Mouse (Mus musculus): ENCODE results near the gene Pbx4.

The Pbx4 gene

DNA sequence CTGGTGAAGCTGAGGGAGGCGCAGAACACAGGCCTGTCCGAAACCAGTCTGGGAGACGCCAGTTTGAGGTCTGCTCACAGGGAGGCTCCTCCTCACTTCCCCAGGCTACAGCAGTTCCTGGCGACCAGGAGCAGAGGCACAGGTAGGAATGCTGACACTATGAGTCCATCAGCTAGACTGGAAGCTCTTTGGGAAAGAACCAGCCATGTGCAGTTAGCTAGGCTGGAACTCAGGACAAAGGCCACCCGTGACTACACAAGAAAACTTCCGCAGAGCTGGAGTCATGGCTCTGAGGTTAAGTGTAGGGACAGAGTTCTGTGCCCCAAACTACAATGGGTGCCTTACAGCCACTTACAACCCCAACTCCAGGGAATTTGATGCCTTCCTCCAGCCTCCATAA, 65.6 kb downstream of the Pbx4 start:
- no peak for DNase-seq (ENCODE audit: low spot score in 2 of 2)

- DNase-seq (ENCODE audit: low spot score in 2 of 2): no peak
Observed at GRCm38 (mm10) chr8:69899876-69900275, 67.6 kb downstream of the Pbx4 start.

DNA sequence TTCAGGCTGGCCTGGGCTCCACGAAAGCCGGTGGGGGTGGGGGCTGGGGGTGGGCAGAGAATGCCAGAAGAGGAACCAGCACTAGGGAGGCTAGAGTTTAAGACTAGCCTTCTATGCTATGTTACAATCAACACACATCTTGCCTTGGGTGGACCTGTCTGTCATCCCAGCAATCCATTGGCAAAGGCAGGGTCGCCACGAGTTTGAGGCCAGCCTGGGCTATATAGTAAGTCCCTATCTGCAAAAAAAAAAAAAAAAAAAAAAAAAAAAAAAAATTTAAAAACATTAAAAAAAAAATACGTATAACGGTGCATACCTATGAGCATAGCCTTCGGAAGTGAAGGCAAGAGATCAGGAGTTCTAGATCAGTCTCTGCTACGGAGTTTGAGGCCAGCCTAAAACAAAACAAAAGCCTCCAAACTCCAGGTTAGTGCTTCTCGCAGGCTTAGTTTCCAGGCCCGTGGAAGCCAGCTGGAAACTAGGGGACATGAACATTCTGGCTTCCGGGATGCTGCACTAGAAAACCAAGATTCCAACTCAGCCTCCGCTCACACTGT, 68.7 kb downstream of the Pbx4 start:
- DNase-seq (ENCODE audit: low spot score in 2 of 2): no peak

DNA sequence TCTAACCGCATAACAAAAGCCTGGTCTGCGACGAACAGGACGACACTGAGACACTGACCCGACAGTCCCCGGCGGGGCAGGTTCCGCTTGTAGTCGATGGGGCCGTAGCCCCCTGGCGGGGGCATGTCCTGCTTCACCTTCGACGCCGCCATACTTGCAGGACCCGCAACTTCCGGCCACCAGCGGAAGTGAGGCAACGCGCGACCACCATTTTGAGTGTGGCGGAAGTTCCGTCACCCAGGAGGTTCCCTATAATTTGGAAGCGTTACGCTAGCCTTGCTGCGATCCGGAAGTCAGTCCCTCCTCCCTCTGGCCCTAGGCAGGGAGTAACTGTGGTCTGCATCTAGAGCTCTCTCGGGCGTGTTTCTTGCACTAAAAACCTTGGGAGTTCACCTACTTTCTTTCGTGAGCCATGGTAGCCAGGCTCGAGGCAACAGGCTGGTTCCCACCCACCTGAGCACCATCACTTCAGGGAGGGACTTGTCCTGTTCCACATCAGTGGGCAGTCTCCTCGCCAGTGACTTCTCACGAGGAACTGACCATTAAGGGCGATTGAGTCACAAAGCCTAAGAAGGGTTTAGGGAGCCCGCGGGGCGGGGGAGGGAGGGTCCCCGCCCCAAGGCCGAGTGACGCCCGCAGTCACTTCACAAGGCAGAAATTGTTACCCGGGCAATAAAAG, 69.3 kb downstream of the Pbx4 start:
- peak; percentile 91 to 98 for DNase-seq (ENCODE audit: low spot score in 2 of 2)

DNA sequence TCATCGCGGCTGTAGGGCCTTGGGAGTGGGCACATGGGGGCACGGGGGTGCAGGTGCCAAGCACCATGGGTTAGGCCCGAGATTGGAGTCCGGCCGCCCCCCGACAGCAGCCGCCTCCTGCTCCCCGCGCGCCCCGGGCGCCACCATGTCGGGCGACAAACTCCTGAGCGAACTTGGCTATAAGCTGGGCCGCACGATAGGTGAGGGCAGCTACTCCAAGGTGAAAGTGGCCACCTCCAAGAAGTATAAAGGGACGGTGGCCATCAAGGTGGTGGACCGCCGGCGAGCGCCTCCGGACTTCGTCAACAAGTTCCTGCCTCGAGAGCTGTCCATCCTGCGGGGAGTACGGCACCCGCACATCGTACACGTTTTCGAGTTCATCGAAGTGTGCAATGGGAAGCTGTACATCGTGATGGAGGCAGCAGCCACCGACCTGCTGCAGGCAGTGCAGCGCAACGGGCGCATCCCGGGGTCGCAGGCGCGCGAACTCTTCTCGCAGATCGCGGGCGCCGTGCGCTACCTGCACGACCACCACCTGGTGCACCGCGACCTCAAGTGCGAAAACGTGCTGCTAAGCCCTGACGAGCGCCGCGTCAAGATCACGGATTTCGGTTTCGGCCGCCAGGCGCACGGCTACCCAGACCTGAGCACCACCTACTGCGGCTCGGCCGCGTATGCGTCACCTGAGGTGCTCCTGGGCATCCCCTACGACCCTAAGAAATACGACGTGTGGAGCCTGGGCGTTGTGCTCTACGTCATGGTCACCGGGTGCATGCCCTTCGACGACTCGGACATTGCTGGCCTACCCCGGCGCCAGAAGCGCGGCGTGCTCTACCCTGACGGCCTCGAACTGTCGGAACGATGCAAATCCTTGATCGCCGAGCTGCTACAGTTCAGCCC, 70.1 kb downstream of the Pbx4 start, which contains the start of the genes Tssk6, Ndufa13 and Yjefn3:
Tssk6 (plus strand) TSS at position 22 of the 900 bp plus-strand sequence.
Ndufa13 (minus strand) TSS at position 396 of the 900 bp plus-strand sequence.
Yjefn3 (minus strand) TSS at position 550 of the 900 bp plus-strand sequence.
- DNase-seq (ENCODE audit: low spot score in 2 of 2): no peak

GRCm38 (mm10) chr8:69903063-69903542, 70.8 kb downstream of the Pbx4 start:
- DNase-seq (ENCODE audit: low spot score in 2 of 2): peak; percentile 96 to 98

- no peak for DNase-seq (ENCODE audit: low spot score in 2 of 2)
Observed at GRCm38 (mm10) chr8:69904096-69904495, 71.8 kb downstream of the Pbx4 start.

GRCm38 (mm10) chr8:69906260-69906659, 74.0 kb downstream of the Pbx4 start:
- no peak for DNase-seq (ENCODE audit: low spot score in 2 of 2)

- DNase-seq (ENCODE audit: low spot score in 2 of 2): no peak
Observed at GRCm38 (mm10) chr8:69907106-69907505, 74.8 kb downstream of the Pbx4 start.

- no peak for DNase-seq (ENCODE audit: low spot score in 2 of 2)
Observed at GRCm38 (mm10) chr8:69911917-69912316, 79.6 kb downstream of the Pbx4 start.

GRCm38 (mm10) chr8:69912478-69913074, 80.3 kb downstream of the Pbx4 start:
- DNase-seq (ENCODE audit: low spot score in 2 of 2): no peak

DNA sequence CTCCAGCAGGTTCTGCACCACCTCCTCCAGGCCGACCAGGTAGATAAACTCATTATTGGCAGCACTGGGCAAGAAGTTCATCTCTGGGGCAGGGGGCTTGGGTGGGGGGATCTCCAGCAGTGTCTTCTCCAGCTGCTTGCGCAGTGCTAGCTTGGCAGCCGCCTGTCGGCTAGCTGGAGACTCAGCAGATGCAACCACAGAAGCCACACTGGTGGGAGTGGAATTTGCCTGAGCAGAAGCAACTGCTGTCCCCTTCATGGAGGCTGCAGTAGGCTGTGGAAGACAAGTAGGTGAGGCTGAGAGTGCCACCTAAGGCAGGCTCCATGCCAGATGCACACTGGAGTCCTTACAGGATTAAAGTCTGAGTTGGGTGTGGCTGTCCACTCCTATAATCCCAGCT, 82.2 kb downstream of the Pbx4 start:
- no peak for DNase-seq (ENCODE audit: low spot score in 2 of 2)

DNA sequence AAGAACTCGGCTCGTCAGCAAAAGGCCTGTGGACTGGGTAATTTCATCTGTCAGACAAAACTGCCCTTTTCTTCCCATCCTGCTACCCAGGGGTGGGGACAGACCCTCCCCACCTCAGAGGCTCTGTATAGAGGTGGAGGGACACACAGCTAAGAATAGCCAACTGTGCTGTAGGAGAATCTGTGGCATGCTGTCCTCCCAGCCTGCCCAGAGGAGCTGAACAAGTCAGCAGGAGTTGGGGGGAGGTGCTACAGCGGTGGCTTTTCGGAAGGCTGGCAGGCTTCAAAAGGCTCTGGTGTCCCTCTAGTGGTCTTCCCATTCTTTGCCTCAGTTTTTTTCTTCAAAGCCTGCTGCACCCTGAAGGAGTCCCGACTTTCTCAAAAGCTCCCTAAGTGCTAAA, 83.5 kb downstream of the Pbx4 start:
- DNase-seq (ENCODE audit: low spot score in 2 of 2): no peak

DNA sequence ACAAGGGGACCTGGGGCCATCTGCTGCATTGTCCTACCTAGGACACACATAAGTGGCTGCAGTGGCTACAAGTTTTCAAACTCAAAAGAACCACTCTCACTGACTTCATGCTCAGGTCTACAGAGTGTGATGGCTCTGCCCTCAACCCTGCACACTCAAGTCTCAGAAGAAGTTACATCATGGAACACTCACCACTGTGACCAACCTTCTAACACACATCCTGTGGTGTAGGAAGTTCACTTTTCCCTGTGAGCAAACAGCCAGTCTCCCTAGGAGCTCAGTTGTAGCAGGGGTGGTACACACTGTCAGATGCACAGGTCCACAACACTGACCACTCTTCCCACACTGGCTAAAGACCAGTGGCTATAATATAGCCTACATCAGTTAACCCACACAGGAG, 86.2 kb downstream of the Pbx4 start:
- no peak for DNase-seq (ENCODE audit: low spot score in 2 of 2)

DNA sequence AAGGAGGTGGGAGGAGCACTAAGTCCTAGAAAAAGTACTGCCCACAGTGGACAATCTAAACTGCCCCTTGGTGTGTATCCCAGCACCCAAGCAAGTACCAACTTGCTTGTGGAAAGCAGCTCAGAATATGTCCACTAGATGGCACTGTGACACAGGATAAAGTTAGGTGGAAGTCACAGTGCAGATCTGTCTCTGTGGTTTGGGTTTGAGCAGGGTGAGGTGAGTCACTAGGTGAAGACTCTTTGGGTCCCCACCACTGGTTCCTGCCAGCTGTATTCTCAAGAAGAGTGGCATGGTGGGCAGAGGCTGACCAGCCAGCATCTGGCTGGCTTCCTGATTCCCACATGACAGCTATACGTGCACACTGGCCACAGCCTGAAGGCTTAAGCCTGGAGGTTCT, 86.7 kb downstream of the Pbx4 start:
- DNase-seq (ENCODE audit: low spot score in 2 of 2): peak; percentile 41 to 78

DNA sequence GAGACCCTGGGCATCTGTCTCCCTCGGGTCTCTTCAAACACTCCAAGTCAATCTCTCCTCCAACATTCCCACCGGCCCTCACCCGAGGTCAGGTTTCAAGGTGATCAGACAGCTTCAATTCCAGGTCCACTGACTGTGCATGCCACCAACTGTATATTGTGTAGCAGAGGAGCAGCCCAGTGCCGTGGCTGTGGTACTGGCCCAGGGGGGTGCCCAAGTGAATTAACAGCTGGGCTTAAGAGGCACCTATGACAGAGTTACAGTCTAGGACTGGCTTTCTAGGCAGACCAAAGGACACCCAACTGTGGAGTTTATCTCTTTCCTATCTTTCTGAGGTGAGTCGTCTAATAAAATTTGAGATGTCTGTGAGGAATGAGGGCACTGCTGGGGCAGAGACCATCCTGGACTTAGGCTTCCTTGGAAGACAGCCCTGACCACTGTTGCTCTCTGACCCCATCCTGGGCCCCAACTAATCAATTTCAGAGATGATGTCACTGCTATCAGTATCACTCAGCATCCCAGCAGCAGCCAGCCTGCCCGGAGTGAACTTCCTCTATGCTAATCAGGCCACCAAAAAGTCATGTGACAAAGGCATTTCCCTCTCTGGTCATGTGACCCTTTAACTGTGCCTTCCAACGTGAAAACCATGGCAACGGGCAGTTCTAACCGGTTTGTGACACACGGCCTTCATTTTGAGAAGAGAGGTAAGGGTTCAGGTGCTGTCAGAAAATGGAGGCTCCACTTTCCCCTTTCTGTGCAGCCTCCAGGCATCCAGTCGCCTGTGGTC, 87.8 kb downstream of the Pbx4 start:
- peak in 1 of 2 experiments; percentile 40 for DNase-seq (ENCODE audit: low spot score in 2 of 2)

- DNase-seq (ENCODE audit: low spot score in 2 of 2): no peak
Observed at GRCm38 (mm10) chr8:69921141-69921540, 88.8 kb downstream of the Pbx4 start.
